Comparison of ENCODE assay signal across 8 mouse cellular contexts in the genomic region with DNA sequence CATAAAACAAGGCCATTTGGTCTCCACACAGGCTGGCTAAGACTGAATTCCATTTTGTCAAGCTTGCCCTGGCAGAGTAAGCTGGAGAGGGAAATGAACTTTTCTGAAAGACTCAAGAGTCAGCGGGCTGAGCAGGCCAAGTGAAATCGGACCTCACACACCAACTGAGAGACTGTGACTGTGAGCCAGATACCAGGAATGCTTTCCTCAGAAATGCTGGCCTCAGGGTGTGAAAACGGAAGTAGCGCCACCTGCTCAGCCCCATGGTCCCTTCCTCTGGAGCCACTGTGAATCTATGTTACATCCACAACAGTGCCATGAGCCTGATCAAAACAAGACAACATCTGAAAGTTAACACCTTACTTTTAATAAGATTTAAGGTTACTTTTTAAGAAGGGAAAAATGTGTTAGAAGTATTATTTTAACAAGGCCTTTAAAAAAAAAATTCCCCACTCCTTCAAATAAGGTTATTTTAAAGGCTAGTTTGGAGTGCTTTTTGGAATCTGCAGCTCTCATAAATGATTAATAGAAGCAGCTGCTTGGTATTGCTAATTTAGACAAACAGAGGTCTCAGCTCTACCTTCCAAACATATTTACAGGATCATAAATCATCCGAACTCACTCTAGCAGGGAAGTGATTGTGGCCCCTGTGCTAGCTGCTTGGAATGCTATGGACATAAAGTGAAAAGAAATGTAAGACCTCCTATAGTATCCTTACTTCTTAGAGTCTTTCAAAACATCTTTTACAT. TPM values are rescaled to one million over a fixed set of nuclear protein-coding genes. Genes with fewer than 3 reads are reported as not detected.
DNase-seq lines count a peak whose midpoint lies in the region; ATAC-seq and TF ChIP-seq lines count a peak whose summit lies in the region.

No protein-coding gene starts in this region.

- H3K27ac ChIP-seq in midbrain, embryonic 10.5 days (replicated peaks): no peak overlapping the region
- no peak overlapping the region for H3K27ac ChIP-seq in midbrain, embryonic 15.5 days
- no peak overlapping the region for H3K27ac ChIP-seq in lung, postnatal 0 days (ENCODE audit: low read length)

- no peaks in the 10 kb centered on the region for H3K36me3 ChIP-seq in midbrain, embryonic 10.5 days
- no peaks in the 10 kb centered on the region for H3K36me3 ChIP-seq in midbrain, embryonic 15.5 days (replicated peaks)
- H3K36me3 ChIP-seq in lung, postnatal 0 days (ENCODE audit: insufficient read depth, low read length): no peaks in the 10 kb centered on the region

- 54% methylated on average over 5 of the region's 5 CpGs for WGBS in midbrain, embryonic 10.5 days
- 58% methylated on average over 5 of the region's 5 CpGs for WGBS in midbrain, embryonic 15.5 days
- 41% methylated on average over 5 of the region's 5 CpGs for WGBS in lung, postnatal 0 days

- H3K4me1 ChIP-seq in midbrain, embryonic 10.5 days: peaks cover 31% of the 10 kb centered on the region
- peaks cover 28% of the 10 kb centered on the region for H3K4me1 ChIP-seq in midbrain, embryonic 15.5 days
- peaks cover 5% of the 10 kb centered on the region; the same call in 1 of the 2 replicates for H3K4me1 ChIP-seq in lung, postnatal 0 days (ENCODE audit: insufficient read depth, low read depth, low read length)

- peak; percentile 23 for DNase-seq in midbrain, embryonic 10.5 days (ENCODE audit: low spot score)
- peak; percentile 64 for DNase-seq in embryo, embryonic 10 days (ENCODE audit: low spot score)
- peak; percentile 58 for DNase-seq in hindlimb bud, embryonic 11.5 days (ENCODE audit: extremely low spot score, low read depth, low spot score)
- DNase-seq in skeletal muscle tissue, adult 2 months (ENCODE audit: low read depth, low spot score): peak; percentile 75
- DNase-seq in right cerebral cortex, postnatal 4 days: no peak
- DNase-seq in thymus, postnatal 10 days (ENCODE audit: low spot score in 2 of 2): no peak
- DNase-seq in lung, postnatal 0 days (ENCODE audit: low spot score): no peak

- H3K9ac ChIP-seq in midbrain, embryonic 15.5 days: no peak overlapping the region
- H3K9ac ChIP-seq in lung, postnatal 0 days (replicated peaks; ENCODE audit: low read depth): no peak overlapping the region

- no peaks in the 10 kb centered on the region for H3K27me3 ChIP-seq in midbrain, embryonic 10.5 days (ENCODE audit: low read depth, poor library complexity, severe bottlenecking)
- H3K27me3 ChIP-seq in midbrain, embryonic 15.5 days (replicated peaks): no peaks in the 10 kb centered on the region
- H3K27me3 ChIP-seq in lung, postnatal 0 days (replicated peaks; ENCODE audit: insufficient read depth, low read length): no peaks in the 10 kb centered on the region

- H3K9me3 ChIP-seq in midbrain, embryonic 10.5 days (replicated peaks): no peaks in the 10 kb centered on the region
- no peaks in the 10 kb centered on the region for H3K9me3 ChIP-seq in midbrain, embryonic 15.5 days
- no peaks in the 10 kb centered on the region for H3K9me3 ChIP-seq in lung, postnatal 0 days (ENCODE audit: low read length)

- no peak for TF ChIP-seq EP300 in lung, postnatal 0 days (IDR thresholded peaks at IDR 0.05)

- no peak overlapping the region for H3K4me2 ChIP-seq in midbrain, embryonic 15.5 days
- no peak overlapping the region for H3K4me2 ChIP-seq in lung, postnatal 0 days (replicated peaks; ENCODE audit: low read depth, low read length)

- H3K4me3 ChIP-seq in midbrain, embryonic 10.5 days: no peak overlapping the region
- no peak overlapping the region for H3K4me3 ChIP-seq in midbrain, embryonic 15.5 days
- no peak overlapping the region for H3K4me3 ChIP-seq in lung, postnatal 0 days (ENCODE audit: low read depth, low read length)

- TF ChIP-seq CTCF in lung, postnatal 0 days (IDR thresholded peaks at IDR 0.05): no peak

- no peak for ATAC-seq in midbrain, embryonic 15.5 days (replicated peaks)
- ATAC-seq in lung, postnatal 0 days: no peak

RNA-seq across cellular contexts. Expression of gene Akap11, which starts 2.1 kb away (rescaled TPM):
- 15.6 and 17.9 TPM in 2 replicates for polyA plus RNA-seq in midbrain, embryonic 10.5 days (2016; fragmentation: Nextera tagmentation; extraction: Ambion mirVana)
- polyA plus RNA-seq in midbrain, embryonic 15.5 days (2015; fragmentation: Nextera tagmentation; extraction: Ambion mirVana): 38.8 and 43.5 TPM in 2 replicates
- polyA plus RNA-seq in lung, postnatal 0 days (2015; fragmentation: Nextera tagmentation; extraction: Ambion mirVana): 9.4 and 12.2 TPM in 2 replicates

Comparison
In these comparisons a context has a peak if more than half of its experiments do, and no peak if none do; other contexts are left out.
1. DNase-seq: peak in midbrain, embryonic 10.5 days (single experiment), embryo, embryonic 10 days (single experiment), hindlimb bud, embryonic 11.5 days (single experiment) and skeletal muscle tissue, adult 2 months (single experiment); none in right cerebral cortex, postnatal 4 days (single experiment), thymus, postnatal 10 days (0 of 2) and lung, postnatal 0 days (single experiment).